Mouse (Mus musculus) T-cell, adult 66 days (primary cell): ENCODE measurements around the gene Ppp2r2c. TPM values are rescaled to one million over a fixed set of nuclear protein-coding genes. Genes with fewer than 3 reads are reported as not detected.

Experiments used
- total RNA-seq, 2 experiments: library from RNA; stranded (reverse); gene quantifications; 3 replicates in 1 of 2; 4 replicates in 1 of 2; pipeline ENCODE4 v1.2.4; 2023

Ppp2r2c gene
- not detected for total RNA-seq

DNA sequence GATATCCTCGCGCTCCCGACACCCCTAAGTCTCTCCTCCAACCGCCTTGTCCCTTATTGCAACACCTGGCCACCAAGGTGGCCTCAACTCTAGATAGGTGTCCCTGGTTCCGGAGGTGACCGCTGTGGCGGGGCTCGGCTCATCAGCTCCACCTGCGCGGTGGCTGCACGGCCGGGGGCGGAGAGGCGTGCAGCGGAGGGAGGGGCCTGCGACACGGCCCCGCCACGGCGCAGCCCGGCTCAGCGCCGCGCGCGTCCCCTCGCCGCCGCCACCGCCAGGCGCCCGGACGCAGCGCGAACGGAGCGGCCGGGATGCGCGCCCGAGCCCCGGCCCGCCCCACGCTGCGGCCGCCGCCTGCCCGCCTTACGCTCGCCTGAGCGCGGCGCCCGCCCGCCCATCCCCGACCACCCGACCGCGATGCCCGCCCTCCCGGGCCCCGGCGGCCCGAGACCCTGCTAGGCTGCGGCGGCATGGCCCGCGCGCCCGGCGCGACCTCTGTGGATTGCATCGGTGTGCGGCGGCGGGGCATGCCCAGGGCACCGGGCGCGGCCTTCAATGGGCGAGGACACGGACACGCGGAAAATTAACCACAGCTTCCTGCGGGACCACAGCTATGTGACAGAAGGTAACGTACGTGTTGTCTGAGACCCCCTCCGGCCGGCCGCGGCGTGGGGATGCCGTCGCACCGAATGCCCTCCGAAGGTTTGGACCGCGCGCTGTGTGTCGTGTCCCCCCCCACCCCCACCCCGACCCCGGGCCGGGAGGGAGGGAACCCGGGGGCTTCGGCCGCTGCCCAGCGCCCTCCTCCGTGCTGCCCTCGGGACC is at the start of gene Ppp2r2c:
TSS of gene Ppp2r2c (plus strand) at position 248 of the 825 bp plus-strand sequence.

DNA sequence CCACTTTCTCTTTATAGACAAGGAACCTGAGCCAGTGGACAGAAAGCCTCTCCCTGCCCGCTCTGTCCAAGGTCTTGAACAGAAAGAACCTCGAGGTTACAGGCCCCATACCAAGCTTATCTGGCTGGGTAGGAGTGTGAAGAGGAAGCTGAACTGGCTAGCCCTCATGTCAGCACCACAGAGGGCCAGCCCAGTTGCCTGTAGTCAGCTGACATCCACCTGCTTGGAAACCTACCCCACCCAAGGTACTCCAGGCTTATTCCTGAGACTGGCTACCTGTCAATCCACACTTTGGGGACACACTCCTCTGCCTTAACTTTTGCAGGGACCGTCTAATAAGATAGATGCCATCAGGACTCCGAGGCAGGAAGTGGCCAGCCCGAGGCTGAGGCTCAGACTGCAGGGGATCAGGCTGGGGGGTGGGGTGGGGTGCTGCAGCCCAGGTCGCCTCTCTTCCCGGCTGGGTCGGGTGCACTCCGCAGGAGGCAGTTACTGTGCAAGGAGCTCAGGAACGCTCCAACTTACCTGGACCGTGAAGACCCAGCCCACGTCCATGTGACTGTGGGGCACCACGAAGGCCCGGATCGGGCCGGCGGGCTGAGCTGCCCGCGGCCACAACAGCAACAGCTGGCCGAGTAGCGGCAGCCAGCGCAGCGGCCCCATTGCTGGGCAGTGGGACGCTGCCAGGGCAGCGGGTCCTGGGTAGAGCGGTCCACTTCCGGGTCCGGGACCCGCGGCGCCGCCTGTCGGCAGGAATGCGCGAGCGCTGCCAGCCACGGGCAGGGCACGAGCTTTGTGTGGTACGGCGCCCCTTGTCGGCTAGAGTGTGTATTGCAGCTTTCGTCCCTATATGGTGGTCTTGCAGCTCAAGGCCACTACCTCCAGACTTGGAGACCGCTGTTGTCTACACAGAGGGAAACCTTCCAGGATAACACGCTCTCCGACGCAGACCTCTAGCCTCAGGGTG is 38.1 kb upstream of the Ppp2r2c start, which contains the start of gene Man2b2:
TSS of gene Man2b2 (minus strand) at position 741 of the 967 bp plus-strand sequence.

DNA sequence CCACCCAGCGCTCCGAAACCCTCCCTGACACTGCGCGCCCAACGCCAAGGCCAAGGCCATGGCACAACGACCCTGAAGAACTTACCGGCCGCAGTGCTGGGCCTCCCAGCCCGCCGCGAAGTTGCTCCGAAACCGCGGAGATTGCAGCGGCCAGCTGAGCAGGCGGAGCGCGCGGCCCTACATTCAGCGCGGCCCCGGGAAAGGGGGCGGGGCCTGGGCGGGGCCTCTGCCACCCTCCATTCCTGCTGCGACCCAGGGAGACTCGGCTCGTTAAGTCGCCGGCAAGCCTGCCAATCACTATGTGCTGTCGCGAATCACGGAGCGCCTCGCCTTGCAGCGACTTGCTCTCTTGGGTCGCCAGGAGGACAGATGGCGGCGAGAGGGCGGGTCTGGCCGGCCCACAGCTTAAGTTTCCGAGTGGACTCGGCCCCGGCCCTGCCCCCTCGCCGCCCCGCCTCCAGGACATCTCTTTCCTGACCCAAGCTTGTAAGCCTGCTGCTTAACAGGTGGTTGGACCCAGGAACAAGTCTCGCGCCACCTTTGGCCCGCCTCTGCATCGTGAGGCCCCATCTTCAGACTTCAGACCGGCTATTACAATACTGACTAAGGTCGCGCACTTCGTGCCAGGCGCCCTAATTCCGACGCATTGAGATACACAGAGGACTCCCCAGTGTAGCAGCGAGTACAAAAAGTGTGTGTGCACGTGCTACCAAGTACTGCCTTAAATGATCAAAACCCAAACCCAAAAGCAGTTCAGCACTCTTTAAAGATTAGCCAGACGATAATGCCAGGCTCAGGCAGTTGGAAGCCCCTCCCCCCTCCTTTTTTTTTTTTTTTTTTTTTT is 120.7 kb downstream of the Ppp2r2c start, which contains the start of gene Wfs1:
TSS of gene Wfs1 (minus strand) at position 425 of the 844 bp plus-strand sequence.

Other genes starting within 250 kb of the Ppp2r2c start
- gene D5Ertd579e, start 172.5 kb upstream of the Ppp2r2c start, total RNA-seq: 10 to 100 TPM; 37.5 to 40.6 TPM
- gene Bloc1s4, start 119.9 kb upstream of the Ppp2r2c start, total RNA-seq: 10 to 100 TPM; 26.5 to 30.0 TPM
- 100 to 1,000 TPM; 139 to 145 TPM for gene Mrfap1, start 71.7 kb upstream of the Ppp2r2c start, total RNA-seq
- gene Man2b2, start 37.9 kb upstream of the Ppp2r2c start, total RNA-seq: 10 to 100 TPM; 37.5 to 40.5 TPM
- 1 to 10 TPM; 3.3 to 4.1 TPM for gene Wfs1, start 120.7 kb downstream of the Ppp2r2c start, total RNA-seq
- 10 to 100 TPM; 30.4 to 36.1 TPM for gene Gm1043, start 216.9 kb downstream of the Ppp2r2c start, total RNA-seq